ENCODE assay signal across 9 mouse cellular contexts in the genomic region with DNA sequence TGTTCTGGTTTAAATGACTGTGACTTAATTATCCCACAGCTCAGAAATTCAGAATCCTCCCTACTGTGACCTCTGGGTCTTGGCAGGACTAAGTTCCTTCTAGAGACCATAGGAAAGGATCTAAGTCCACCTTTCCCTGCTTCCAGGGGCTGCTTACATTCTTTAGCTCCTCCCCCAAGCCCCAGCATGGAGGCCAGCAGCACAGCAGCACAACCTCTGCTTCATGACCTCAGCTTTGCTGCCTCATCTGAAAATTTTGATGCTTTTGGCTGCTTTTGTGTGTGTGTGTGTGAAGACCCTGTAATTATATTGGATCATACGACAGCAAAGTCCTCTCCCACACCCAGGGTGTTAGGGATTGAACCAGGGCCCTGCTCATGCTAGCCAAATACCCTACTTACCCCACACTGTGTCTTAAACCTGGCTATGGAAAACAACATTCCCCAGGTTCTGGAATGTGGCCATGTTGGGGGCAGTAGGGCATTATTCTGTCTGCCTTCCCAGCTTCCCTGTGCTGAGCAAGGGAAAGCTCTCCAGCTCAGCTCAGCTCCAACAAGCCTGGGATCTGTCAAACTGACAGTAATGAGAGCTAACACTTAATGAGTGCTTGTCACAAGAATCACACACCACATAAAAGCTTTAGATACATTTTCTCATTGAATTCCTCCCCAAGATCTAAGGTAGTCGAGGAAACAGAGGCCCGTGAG.
DNase-seq lines count a peak whose midpoint lies in the region; ATAC-seq and TF ChIP-seq lines count a peak whose summit lies in the region.
"Had no signal": no experiment of that assay in that cellular context is flagged by ENCODE, and none has a peak within 500 bp of the region (broad histone marks: within the 10 kb centered on the region; RNA-seq: fewer than 3 reads in every experiment).

No protein-coding gene starts in this region.

- no peaks in the 10 kb centered on the region for H3K27me3 ChIP-seq in forebrain, embryonic 11.5 days (ENCODE audit: control insufficient read depth, insufficient read depth, low read length)
- no peaks in the 10 kb centered on the region for H3K27me3 ChIP-seq in hindbrain, embryonic 13.5 days
- no peaks in the 10 kb centered on the region for H3K27me3 ChIP-seq in liver, embryonic 11.5 days (replicated peaks; ENCODE audit: control insufficient read depth, insufficient read depth, low read length)
- H3K27me3 ChIP-seq: neural tube, embryonic 12.5 days had no signal

- no peak overlapping the region for H3K27ac ChIP-seq in forebrain, embryonic 11.5 days (ENCODE audit: low read depth, low read length)
- peak overlapping the region; percentile 40; the same call in 1 of the 2 replicates for H3K27ac ChIP-seq in hindbrain, embryonic 13.5 days
- H3K27ac ChIP-seq in liver, embryonic 11.5 days (ENCODE audit: low read depth, low read length), result peak overlapping the region; percentile 19; the same call in 1 of the 2 replicates
- H3K27ac ChIP-seq in gastrocnemius, adult 2 months, result no peak overlapping the region
- H3K27ac ChIP-seq: neural tube, embryonic 12.5 days had no signal

- intact Hi-C loops in left cerebral cortex, postnatal 4 days (cut with DNase I), result no loop called here
- intact Hi-C loops in left cerebral cortex, postnatal 10 days (cut with DNase I), result no loop called here
- intact Hi-C loops in gastrocnemius, adult 2 months (cut with DNase I), result no loop called here

- WGBS in forebrain, embryonic 11.5 days, result 38% methylated on average over 3 of the region's 3 CpGs
- 43% methylated on average over 3 of the region's 3 CpGs for WGBS in hindbrain, embryonic 13.5 days
- 46% methylated on average over 3 of the region's 3 CpGs for WGBS in liver, embryonic 11.5 days

- no peak for TF ChIP-seq CTCF in gastrocnemius, adult 2 months (IDR thresholded peaks at IDR 0.05)

- H3K36me3 ChIP-seq in forebrain, embryonic 11.5 days (ENCODE audit: control insufficient read depth, insufficient read depth, low read length), result no peaks in the 10 kb centered on the region
- no peaks in the 10 kb centered on the region for H3K36me3 ChIP-seq in hindbrain, embryonic 13.5 days
- H3K36me3 ChIP-seq in liver, embryonic 11.5 days (ENCODE audit: control insufficient read depth, insufficient read depth, low read length), result no peaks in the 10 kb centered on the region
- H3K36me3 ChIP-seq: neural tube, embryonic 12.5 days had no signal

- DNase-seq in left cerebral cortex, postnatal 4 days, result peak; percentile 69
- DNase-seq in left cerebral cortex, postnatal 10 days (ENCODE audit: extremely low spot score in 1 of 2, low spot score in 2 of 2), result no peak
- no peak for DNase-seq in forebrain, embryonic 11.5 days (ENCODE audit: low spot score)
- DNase-seq in liver, embryonic 11.5 days (ENCODE audit: low spot score), result no peak
- no peak for DNase-seq in gastrocnemius, adult 8-10 months (ENCODE audit: low spot score in 2 of 2)
- no peak for DNase-seq in gastrocnemius, adult 2 months
- no peak for DNase-seq in right cerebral cortex, postnatal 14 days

- H3K9me3 ChIP-seq in forebrain, embryonic 11.5 days (ENCODE audit: control insufficient read depth, low read length), result no peaks in the 10 kb centered on the region
- H3K9me3 ChIP-seq in hindbrain, embryonic 13.5 days, result no peaks in the 10 kb centered on the region
- no peaks in the 10 kb centered on the region for H3K9me3 ChIP-seq in liver, embryonic 11.5 days (ENCODE audit: control insufficient read depth, low read length)
- H3K9me3 ChIP-seq: neural tube, embryonic 12.5 days had no signal

- H3K4me2 ChIP-seq in forebrain, embryonic 11.5 days (ENCODE audit: low read depth, low read length, severe bottlenecking), result no peak overlapping the region
- no peak overlapping the region for H3K4me2 ChIP-seq in hindbrain, embryonic 13.5 days
- H3K4me2 ChIP-seq in liver, embryonic 11.5 days, result no peak overlapping the region
- H3K4me2 ChIP-seq: neural tube, embryonic 12.5 days had no signal

- H3K9ac ChIP-seq in forebrain, embryonic 11.5 days (ENCODE audit: low read length), result no peak overlapping the region
- H3K9ac ChIP-seq in hindbrain, embryonic 13.5 days, result no peak overlapping the region
- H3K9ac ChIP-seq in liver, embryonic 11.5 days (ENCODE audit: low read depth, low read length), result no peak overlapping the region
- H3K9ac ChIP-seq: neural tube, embryonic 12.5 days had no signal

- 0 out of 2 replicates have a peak, but pooled peaks cover 2% of the 10 kb centered on the region for H3K4me1 ChIP-seq in forebrain, embryonic 11.5 days (replicated peaks; ENCODE audit: control insufficient read depth, insufficient read depth, low read length)
- H3K4me1 ChIP-seq in hindbrain, embryonic 13.5 days (replicated peaks), result peaks cover 18% of the 10 kb centered on the region
- 0 out of 2 replicates have a peak, but pooled peaks cover 2% of the 10 kb centered on the region for H3K4me1 ChIP-seq in liver, embryonic 11.5 days (replicated peaks; ENCODE audit: control insufficient read depth, insufficient read depth, low read length)
- H3K4me1 ChIP-seq: neural tube, embryonic 12.5 days had no signal

- H3K4me3 ChIP-seq in forebrain, embryonic 11.5 days (ENCODE audit: low read depth, low read length), result no peak overlapping the region
- no peak overlapping the region for H3K4me3 ChIP-seq in hindbrain, embryonic 13.5 days
- no peak overlapping the region for H3K4me3 ChIP-seq in liver, embryonic 11.5 days (ENCODE audit: low read depth, low read length)
- H3K4me3 ChIP-seq in gastrocnemius, adult 2 months, result no peak overlapping the region
- H3K4me3 ChIP-seq: neural tube, embryonic 12.5 days had no signal

- ATAC-seq in forebrain, embryonic 11.5 days (replicated peaks; ENCODE audit: low FRiP score), result 0 out of 2 replicates have a peak, but pooled peaks have one; percentile 39
- ATAC-seq in hindbrain, embryonic 13.5 days (ENCODE audit: low FRiP score), result no peak; the same call in 1 of the 2 replicates
- 0 out of 2 replicates have a peak, but pooled peaks have one; percentile 26 for ATAC-seq in liver, embryonic 11.5 days (replicated peaks; ENCODE audit: low FRiP score)

Comparison
In these comparisons a context has a peak if more than half of its experiments do, and no peak if none do; other contexts are left out.
1. H3K27ac ChIP-seq: peak in hindbrain, embryonic 13.5 days (single experiment) and liver, embryonic 11.5 days (single experiment); none in forebrain, embryonic 11.5 days (single experiment) and gastrocnemius, adult 2 months (single experiment).